Mouse (Mus musculus): Measurements from ENCODE around the gene Siah3. TPM values are rescaled to one million over a fixed set of nuclear protein-coding genes. Genes with fewer than 3 reads are reported as not detected.

The Siah3 gene
- polyA plus RNA-seq, 1 experiment: not detected

DNA sequence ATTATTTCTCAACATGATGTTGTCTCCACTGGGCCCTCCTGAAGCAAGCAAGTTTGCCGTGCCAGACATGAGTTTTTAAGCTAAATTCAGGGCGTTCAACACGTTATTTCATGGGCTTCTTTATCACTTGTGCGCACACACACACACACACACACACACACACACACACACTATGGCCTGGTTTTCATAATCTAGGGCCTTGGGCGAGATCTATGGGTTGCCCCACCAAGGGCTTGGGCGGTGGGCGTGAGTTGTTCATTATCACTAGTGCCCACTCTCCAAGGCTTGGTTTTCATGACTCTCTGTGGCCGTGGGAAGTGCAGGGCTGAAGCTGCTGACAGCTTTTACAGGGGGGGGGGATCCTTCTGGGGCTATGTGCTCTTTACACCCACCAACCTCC lies 63.9 kb downstream of the Siah3 start:
- H3K4me2 ChIP-seq (ENCODE audit: low read depth): no peak overlapping the region
- H3ac ChIP-seq (ENCODE audit: control insufficient read depth, insufficient read length): no peak overlapping the region
- H3K36me3 ChIP-seq (ENCODE audit: control insufficient read depth, insufficient read depth): no peaks in the 10 kb centered on the region
- H3K79me2 ChIP-seq (ENCODE audit: control insufficient read depth, insufficient read depth): no peaks in the 10 kb centered on the region
- peaks cover 20% of the 10 kb centered on the region for H3K27me3 ChIP-seq (ENCODE audit: control insufficient read depth, insufficient read depth, insufficient read length)
- no peak overlapping the region for H3K4me3 ChIP-seq
- TF ChIP-seq SRF (IDR thresholded peaks at IDR 0.05; ENCODE audit: control insufficient read depth, insufficient read length, low read depth) (no peak), USF1 (IDR thresholded peaks at IDR 0.05; ENCODE audit: low read depth) (no peak), MYOD1 (IDR thresholded peaks at IDR 0.05; ENCODE audit: control insufficient read depth in 1 of 3, insufficient read length in 2 of 3, low read depth in 2 of 3) (no peak), POLR2A (IDR thresholded peaks at IDR 0.05; ENCODE audit: insufficient read length, low read depth) (no peak), MAX (IDR thresholded peaks at IDR 0.05; ENCODE audit: low read depth) (no peak), TCF3 (IDR thresholded peaks at IDR 0.05; ENCODE audit: insufficient read length, low read depth) (no peak), TCF12 (IDR thresholded peaks at IDR 0.05; ENCODE audit: insufficient read depth, poor library complexity, severe bottlenecking) (no peak), MYOG (IDR thresholded peaks at IDR 0.05; ENCODE audit: control insufficient read depth in 1 of 3, insufficient read depth in 1 of 3, insufficient read length in 2 of 3, low read depth in 2 of 3) (no peak), CEBPB (IDR thresholded peaks at IDR 0.05; ENCODE audit: insufficient read depth, poor library complexity, severe bottlenecking) (no peak)

DNA sequence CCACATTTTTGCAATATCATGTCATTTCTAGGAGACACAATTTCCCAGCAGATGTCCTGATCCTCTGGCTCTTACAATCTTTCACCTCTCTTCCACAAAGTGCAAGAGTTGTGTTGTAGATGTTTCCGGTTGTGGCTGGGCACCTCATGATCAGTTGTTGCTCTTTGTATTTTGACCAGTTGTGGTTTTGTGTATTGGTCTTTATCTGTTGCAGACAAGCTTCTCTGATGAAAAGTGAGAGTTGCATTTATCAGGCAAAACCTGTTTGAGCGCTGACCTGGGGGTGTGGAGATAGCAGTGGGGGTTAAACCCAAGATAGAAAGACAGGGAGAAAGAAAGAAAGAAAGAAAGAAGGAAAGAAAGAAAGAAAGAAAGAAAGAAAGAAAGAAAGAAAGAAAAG lies 68.9 kb downstream of the Siah3 start:
- TF ChIP-seq MYOG (IDR thresholded peaks at IDR 0.05; ENCODE audit: control insufficient read depth in 1 of 3, insufficient read depth in 1 of 3, insufficient read length in 2 of 3, low read depth in 2 of 3) (no peak), E2F4 (IDR thresholded peaks at IDR 0.05; ENCODE audit: insufficient read depth) (no peak), CEBPB (IDR thresholded peaks at IDR 0.05; ENCODE audit: insufficient read depth, poor library complexity, severe bottlenecking) (no peak), POLR2A (IDR thresholded peaks at IDR 0.05; ENCODE audit: insufficient read length, low read depth) (no peak), SRF (IDR thresholded peaks at IDR 0.05; ENCODE audit: control insufficient read depth, insufficient read length, low read depth) (no peak), REST (IDR thresholded peaks at IDR 0.05; ENCODE audit: insufficient read depth, insufficient read length) (no peak), USF1 (IDR thresholded peaks at IDR 0.05; ENCODE audit: low read depth) (no peak), TCF12 (IDR thresholded peaks at IDR 0.05; ENCODE audit: insufficient read depth, poor library complexity, severe bottlenecking) (no peak), POLR2AphosphoS2 (IDR thresholded peaks at IDR 0.05; ENCODE audit: insufficient read length, low read depth) (no peak), TCF3 (IDR thresholded peaks at IDR 0.05; ENCODE audit: insufficient read length, low read depth) (no peak), MAX (IDR thresholded peaks at IDR 0.05; ENCODE audit: low read depth) (no peak), MYOD1 (IDR thresholded peaks at IDR 0.05; ENCODE audit: control insufficient read depth in 1 of 3, insufficient read length in 2 of 3, low read depth in 2 of 3) (no peak)
- Histone ChIP-seq H3K4me2 (ENCODE audit: low read depth) (no peak overlapping the region), H3K36me3 (ENCODE audit: control insufficient read depth, insufficient read depth) (no peaks in the 10 kb centered on the region), H3K79me2 (ENCODE audit: control insufficient read depth, insufficient read depth) (no peaks in the 10 kb centered on the region), H3ac (ENCODE audit: control insufficient read depth, insufficient read length) (no peak overlapping the region), H3K27me3 (ENCODE audit: control insufficient read depth, insufficient read depth, insufficient read length) (peaks cover 22% of the 10 kb centered on the region), H3K4me3 (no peak overlapping the region)

DNA sequence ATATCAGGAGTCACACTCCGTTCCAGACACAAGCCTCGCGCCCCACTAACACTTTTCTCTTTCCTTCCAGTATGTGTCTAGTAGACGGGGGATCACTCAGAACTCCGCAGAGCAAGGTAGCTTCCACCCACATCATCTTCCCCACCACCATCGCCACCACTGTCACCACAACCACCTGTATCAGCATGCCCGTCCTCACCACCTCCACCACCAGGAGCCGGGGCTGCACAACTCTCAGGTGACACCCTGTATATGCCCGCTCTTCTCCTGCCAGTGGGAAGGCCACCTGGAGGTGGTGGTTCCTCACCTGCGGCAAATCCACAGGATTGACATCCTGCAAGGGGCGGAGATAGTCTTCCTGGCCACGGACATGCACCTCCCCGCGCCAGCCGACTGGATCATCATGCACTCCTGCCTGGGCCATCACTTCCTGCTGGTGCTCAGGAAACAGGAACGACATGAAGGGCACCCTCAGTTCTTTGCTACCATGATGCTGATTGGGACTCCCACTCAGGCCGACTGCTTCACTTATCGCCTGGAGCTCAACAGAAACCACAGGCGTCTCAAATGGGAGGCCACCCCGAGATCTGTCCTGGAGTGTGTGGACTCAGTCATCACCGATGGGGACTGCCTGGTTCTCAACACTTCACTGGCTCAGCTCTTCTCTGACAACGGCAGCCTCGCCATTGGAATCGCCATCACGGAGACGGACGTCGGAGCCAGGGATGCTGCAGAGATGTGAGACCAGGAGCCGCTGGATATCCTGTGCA lies 69.8 kb downstream of the Siah3 start:
- Histone ChIP-seq H3ac (ENCODE audit: control insufficient read depth, insufficient read length) (no peak overlapping the region), H3K4me3 (no peak overlapping the region), H3K4me2 (ENCODE audit: low read depth) (no peak overlapping the region), H3K36me3 (ENCODE audit: control insufficient read depth, insufficient read depth) (no peaks in the 10 kb centered on the region), H3K27me3 (ENCODE audit: control insufficient read depth, insufficient read depth, insufficient read length) (peaks cover 22% of the 10 kb centered on the region), H3K79me2 (ENCODE audit: control insufficient read depth, insufficient read depth) (no peaks in the 10 kb centered on the region)
- TF ChIP-seq MAX (IDR thresholded peaks at IDR 0.05; ENCODE audit: low read depth): no peak
- no peak for TF ChIP-seq TCF12 (IDR thresholded peaks at IDR 0.05; ENCODE audit: insufficient read depth, poor library complexity, severe bottlenecking)
- TF ChIP-seq SRF (IDR thresholded peaks at IDR 0.05; ENCODE audit: control insufficient read depth, insufficient read length, low read depth): no peak
- no peak for TF ChIP-seq POLR2AphosphoS2 (IDR thresholded peaks at IDR 0.05; ENCODE audit: insufficient read length, low read depth)
- TF ChIP-seq USF1 (IDR thresholded peaks at IDR 0.05; ENCODE audit: low read depth): no peak
- TF ChIP-seq CEBPB (IDR thresholded peaks at IDR 0.05; ENCODE audit: insufficient read depth, poor library complexity, severe bottlenecking): no peak
- no peak for TF ChIP-seq REST (IDR thresholded peaks at IDR 0.05; ENCODE audit: insufficient read depth, insufficient read length)
- no peak for TF ChIP-seq TCF3 (IDR thresholded peaks at IDR 0.05; ENCODE audit: insufficient read length, low read depth)
- no peak for TF ChIP-seq E2F4 (IDR thresholded peaks at IDR 0.05; ENCODE audit: insufficient read depth)
- no peak for TF ChIP-seq POLR2A (IDR thresholded peaks at IDR 0.05; ENCODE audit: insufficient read length, low read depth)
- TF ChIP-seq MYOD1 (IDR thresholded peaks at IDR 0.05; ENCODE audit: control insufficient read depth in 1 of 3, insufficient read length in 2 of 3, low read depth in 2 of 3): no peak
- no peak for TF ChIP-seq MYOG (IDR thresholded peaks at IDR 0.05; ENCODE audit: control insufficient read depth in 1 of 3, insufficient read depth in 1 of 3, insufficient read length in 2 of 3, low read depth in 2 of 3)

DNA sequence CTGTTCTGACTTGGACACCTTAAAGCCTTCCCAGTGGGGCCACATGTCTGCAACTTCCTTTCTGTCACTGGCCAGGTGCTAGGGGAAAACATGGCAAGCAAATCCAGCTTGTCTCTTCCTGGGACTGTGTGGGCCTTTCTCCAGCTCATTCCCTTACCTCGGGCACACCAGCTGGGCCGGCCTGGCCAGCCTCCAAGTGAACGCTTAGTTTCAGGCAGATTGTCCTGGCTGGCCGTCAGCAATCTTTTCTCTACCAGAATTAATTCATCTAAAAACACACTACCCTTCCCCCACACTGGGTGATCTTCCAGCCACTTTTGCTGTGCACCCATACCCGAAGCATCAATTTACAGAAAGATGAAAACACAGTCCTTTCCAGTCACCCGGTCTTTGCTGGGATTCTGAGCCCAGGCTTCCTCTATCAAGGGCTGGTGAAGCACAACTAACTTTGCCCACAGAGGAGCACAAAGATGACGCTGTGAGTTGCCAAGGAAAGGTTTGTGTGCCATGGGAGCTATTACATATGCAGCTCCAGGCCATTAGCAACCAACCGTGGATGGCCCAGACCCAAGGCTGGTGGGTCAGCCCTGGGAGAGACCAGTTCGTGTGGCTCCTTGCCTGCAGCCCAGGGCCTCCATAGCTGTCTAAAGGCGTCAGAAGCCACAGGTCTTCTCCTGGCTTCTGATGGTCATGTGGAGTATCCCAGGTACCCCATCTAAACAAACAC lies 71.8 kb downstream of the Siah3 start:
- H3K27me3 ChIP-seq (ENCODE audit: control insufficient read depth, insufficient read depth, insufficient read length): peaks cover 27% of the 10 kb centered on the region
- no peaks in the 10 kb centered on the region for H3K36me3 ChIP-seq (ENCODE audit: control insufficient read depth, insufficient read depth)
- TF ChIP-seq POLR2A (IDR thresholded peaks at IDR 0.05; ENCODE audit: insufficient read length, low read depth): no peak
- TF ChIP-seq TCF3 (IDR thresholded peaks at IDR 0.05; ENCODE audit: insufficient read length, low read depth): no peak
- H3K4me2 ChIP-seq (ENCODE audit: low read depth): no peak overlapping the region
- H3K4me3 ChIP-seq: no peak overlapping the region
- no peaks in the 10 kb centered on the region for H3K79me2 ChIP-seq (ENCODE audit: control insufficient read depth, insufficient read depth)
- H3ac ChIP-seq (ENCODE audit: control insufficient read depth, insufficient read length): no peak overlapping the region

All from myocyte (in vitro differentiated cells).